Mouse (Mus musculus): ENCODE data around the gene Gm3839. TPM values are rescaled to one million over a fixed set of nuclear protein-coding genes. Genes with fewer than 3 reads are reported as not detected.
"Not testable (repeated sequence)": the region's sequence is repeated elsewhere in the genome, so short reads cannot be mapped to it uniquely, and the experiment has no call there.

Gene Gm3839
- polyA plus RNA-seq (2015; fragmentation: Nextera tagmentation; extraction: Ambion mirVana), result 1.5 and 2.1 TPM in 2 replicates

DNA sequence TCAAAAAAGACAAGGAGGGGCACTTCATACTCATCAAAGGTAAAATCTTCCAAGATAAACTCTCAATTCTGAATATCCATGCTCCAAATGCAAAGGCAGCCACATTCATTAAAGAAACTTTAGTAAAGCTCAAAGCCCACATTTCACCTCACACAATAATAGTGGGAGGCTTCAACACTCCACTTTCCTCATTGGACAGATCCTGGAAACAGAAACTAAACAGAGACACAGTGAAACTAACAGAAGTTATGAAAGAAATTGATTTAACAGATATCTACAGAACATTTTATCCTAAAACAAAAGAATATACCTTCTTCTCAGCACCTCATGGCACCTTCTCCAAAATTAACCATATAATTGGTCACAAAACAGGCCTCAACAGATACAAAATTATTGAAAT is at the start of gene Gm3839:
TSS of gene Gm3839 (minus strand) at position 101 of the 400 bp plus-strand sequence.
- not testable (repeated sequence) for H3K9ac ChIP-seq; H3K27ac ChIP-seq; H3K27me3 ChIP-seq (replicated peaks); ATAC-seq (ENCODE audit: insufficient read depth, low FRiP score, low read depth); H3K4me1 ChIP-seq; H3K4me2 ChIP-seq; H3K9me3 ChIP-seq; H3K4me3 ChIP-seq (replicated peaks); H3K36me3 ChIP-seq

GRCm38 (mm10) chr14:11405661-11406060 is 49.1 kb upstream of the Gm3839 start:
- Histone ChIP-seq H3K9ac (no peak overlapping the region), H3K36me3 (no peaks in the 10 kb centered on the region), H3K9me3 (no peaks in the 10 kb centered on the region), H3K4me3 (replicated peaks) (no peak overlapping the region), H3K4me1 (no peaks in the 10 kb centered on the region), H3K4me2 (no peak overlapping the region), H3K27me3 (replicated peaks) (no peaks in the 10 kb centered on the region), H3K27ac (no peak overlapping the region)
- WGBS, result 77% methylated on average over 9 of the region's 9 CpGs
- no peak for ATAC-seq (ENCODE audit: insufficient read depth, low FRiP score, low read depth)

GRCm38 (mm10) chr14:11377846-11378245 is 21.3 kb upstream of the Gm3839 start:
- no peak overlapping the region for H3K4me3 ChIP-seq (replicated peaks)
- H3K27ac ChIP-seq, result no peak overlapping the region
- H3K4me2 ChIP-seq, result no peak overlapping the region
- no peak for ATAC-seq (ENCODE audit: insufficient read depth, low FRiP score, low read depth)
- no peaks in the 10 kb centered on the region for H3K4me1 ChIP-seq
- H3K36me3 ChIP-seq, result no peaks in the 10 kb centered on the region
- H3K9ac ChIP-seq, result no peak overlapping the region
- no peaks in the 10 kb centered on the region for H3K9me3 ChIP-seq
- 87% methylated on average over 3 of the region's 3 CpGs for WGBS
- no peaks in the 10 kb centered on the region for H3K27me3 ChIP-seq (replicated peaks)

DNA sequence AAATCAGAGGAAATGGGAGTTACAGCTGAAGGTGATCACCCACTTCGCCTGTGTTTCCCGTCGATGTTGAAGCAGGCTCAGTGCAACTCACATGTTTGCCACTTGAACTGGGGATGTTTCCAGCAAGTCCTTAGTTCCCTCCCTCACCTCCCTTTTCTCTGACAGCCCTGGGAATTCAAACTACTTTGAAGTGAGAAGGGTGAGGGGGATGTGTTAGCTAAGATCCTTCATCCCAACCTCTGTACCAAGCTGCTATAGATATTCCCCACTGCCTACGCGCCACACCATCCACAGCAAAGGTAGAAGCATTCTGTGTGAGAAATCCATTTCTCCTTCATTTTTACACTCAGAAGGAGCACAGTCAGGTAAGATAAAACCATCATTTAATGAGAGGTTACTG is 18.7 kb upstream of the Gm3839 start:
- no peaks in the 10 kb centered on the region for H3K9me3 ChIP-seq
- H3K4me3 ChIP-seq (replicated peaks), result no peak overlapping the region
- no peaks in the 10 kb centered on the region for H3K4me1 ChIP-seq
- no peaks in the 10 kb centered on the region for H3K36me3 ChIP-seq
- H3K9ac ChIP-seq, result no peak overlapping the region
- H3K4me2 ChIP-seq, result no peak overlapping the region
- H3K27ac ChIP-seq, result no peak overlapping the region
- H3K27me3 ChIP-seq (replicated peaks), result no peaks in the 10 kb centered on the region
- 77% methylated on average over 5 of the region's 5 CpGs for WGBS
- no peak for ATAC-seq (ENCODE audit: insufficient read depth, low FRiP score, low read depth)

- no peaks in the 10 kb centered on the region for H3K9me3 ChIP-seq
- no peak for ATAC-seq (ENCODE audit: insufficient read depth, low FRiP score, low read depth)
- H3K4me3 ChIP-seq (replicated peaks), result no peak overlapping the region
- no peaks in the 10 kb centered on the region for H3K36me3 ChIP-seq
- no peaks in the 10 kb centered on the region for H3K4me1 ChIP-seq
- no peaks in the 10 kb centered on the region for H3K27me3 ChIP-seq (replicated peaks)
- H3K9ac ChIP-seq, result no peak overlapping the region
- H3K4me2 ChIP-seq, result no peak overlapping the region
- H3K27ac ChIP-seq, result no peak overlapping the region
- 82% methylated on average over 3 of the region's 3 CpGs for WGBS
Measured at GRCm38 (mm10) chr14:11346086-11346485, 10.4 kb downstream of the Gm3839 start.

- 46% methylated on average over 2 of the region's 2 CpGs for WGBS
- no peaks in the 10 kb centered on the region for H3K27me3 ChIP-seq (replicated peaks)
- no peaks in the 10 kb centered on the region for H3K4me1 ChIP-seq
- no peak overlapping the region for H3K4me3 ChIP-seq (replicated peaks)
- H3K36me3 ChIP-seq, result no peaks in the 10 kb centered on the region
- H3K27ac ChIP-seq, result no peak overlapping the region
- no peak overlapping the region for H3K4me2 ChIP-seq
- ATAC-seq (ENCODE audit: insufficient read depth, low FRiP score, low read depth), result no peak
- H3K9ac ChIP-seq, result no peak overlapping the region
- H3K9me3 ChIP-seq, result no peaks in the 10 kb centered on the region
Measured at GRCm38 (mm10) chr14:11329993-11330392, 26.5 kb downstream of the Gm3839 start.

DNA sequence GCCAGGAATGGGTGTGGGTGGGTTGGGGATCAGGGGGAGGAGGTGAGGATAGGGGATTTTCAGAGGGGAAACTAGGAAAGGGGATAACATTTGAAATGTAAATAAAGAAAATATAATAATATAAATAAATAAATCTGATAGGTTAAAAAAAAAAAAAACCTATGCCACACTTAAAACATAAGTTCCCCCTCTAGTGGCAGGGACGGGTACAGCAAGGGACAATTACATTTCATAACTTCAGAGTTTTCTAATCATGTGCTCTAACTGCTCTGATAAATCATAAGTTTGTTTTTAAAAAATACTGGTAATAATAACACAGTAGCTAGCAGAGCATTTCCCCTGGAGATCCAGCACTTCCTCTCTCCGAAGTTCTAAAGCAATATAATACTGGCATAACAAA is 49.4 kb downstream of the Gm3839 start:
- Histone ChIP-seq H3K4me1 (no peaks in the 10 kb centered on the region), H3K4me2 (no peak overlapping the region), H3K27ac (no peak overlapping the region), H3K4me3 (replicated peaks) (no peak overlapping the region), H3K9me3 (no peaks in the 10 kb centered on the region), H3K9ac (no peak overlapping the region), H3K36me3 (no peaks in the 10 kb centered on the region), H3K27me3 (replicated peaks) (no peaks in the 10 kb centered on the region)
- no peak for ATAC-seq (ENCODE audit: insufficient read depth, low FRiP score, low read depth)
- WGBS, result 35% methylated on average over 2 of the region's 2 CpGs

DNA sequence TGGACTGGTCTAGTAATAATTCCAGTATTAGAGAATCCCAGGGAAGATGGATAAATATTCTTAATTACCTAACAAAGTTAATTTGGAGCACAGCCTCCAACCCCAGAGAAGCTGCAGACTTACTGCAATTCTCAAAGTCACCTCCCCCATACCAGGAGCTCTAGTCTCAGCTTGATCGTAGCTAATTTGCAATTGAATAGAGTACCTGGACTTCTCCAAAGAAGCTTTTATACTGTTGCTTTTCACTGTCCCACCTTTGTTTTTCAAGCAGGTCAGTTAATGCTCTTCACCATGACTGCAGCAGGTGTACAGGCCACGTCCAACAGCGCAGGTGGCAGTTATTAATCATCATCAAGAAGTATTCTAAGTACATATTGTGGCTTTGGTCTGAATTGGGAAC is 68.6 kb downstream of the Gm3839 start:
- not testable (repeated sequence) for H3K27ac ChIP-seq; ATAC-seq (ENCODE audit: insufficient read depth, low FRiP score, low read depth); H3K9ac ChIP-seq; H3K9me3 ChIP-seq; H3K36me3 ChIP-seq; H3K4me1 ChIP-seq; H3K4me2 ChIP-seq; H3K4me3 ChIP-seq (replicated peaks); H3K27me3 ChIP-seq (replicated peaks)
- 86% methylated on average over 3 of the region's 3 CpGs for WGBS

- Histone ChIP-seq H3K9me3 (no peaks in the 10 kb centered on the region), H3K27me3 (replicated peaks) (no peaks in the 10 kb centered on the region), H3K36me3 (no peaks in the 10 kb centered on the region), H3K9ac (no peak overlapping the region), H3K4me2 (no peak overlapping the region), H3K27ac (no peak overlapping the region), H3K4me3 (replicated peaks) (no peak overlapping the region), H3K4me1 (no peaks in the 10 kb centered on the region)
- no peak for ATAC-seq (ENCODE audit: insufficient read depth, low FRiP score, low read depth)
- WGBS, result 84% methylated on average over 4 of the region's 4 CpGs
Measured at GRCm38 (mm10) chr14:11257161-11257705, 99.3 kb downstream of the Gm3839 start.

- Histone ChIP-seq H3K9me3 (no peaks in the 10 kb centered on the region), H3K4me1 (no peaks in the 10 kb centered on the region), H3K36me3 (no peaks in the 10 kb centered on the region), H3K27ac (no peak overlapping the region), H3K9ac (no peak overlapping the region), H3K4me2 (no peak overlapping the region), H3K4me3 (replicated peaks) (no peak overlapping the region), H3K27me3 (replicated peaks) (no peaks in the 10 kb centered on the region)
- ATAC-seq (ENCODE audit: insufficient read depth, low FRiP score, low read depth), result no peak
Measured at GRCm38 (mm10) chr14:11248053-11248452, 108.5 kb downstream of the Gm3839 start.

DNA sequence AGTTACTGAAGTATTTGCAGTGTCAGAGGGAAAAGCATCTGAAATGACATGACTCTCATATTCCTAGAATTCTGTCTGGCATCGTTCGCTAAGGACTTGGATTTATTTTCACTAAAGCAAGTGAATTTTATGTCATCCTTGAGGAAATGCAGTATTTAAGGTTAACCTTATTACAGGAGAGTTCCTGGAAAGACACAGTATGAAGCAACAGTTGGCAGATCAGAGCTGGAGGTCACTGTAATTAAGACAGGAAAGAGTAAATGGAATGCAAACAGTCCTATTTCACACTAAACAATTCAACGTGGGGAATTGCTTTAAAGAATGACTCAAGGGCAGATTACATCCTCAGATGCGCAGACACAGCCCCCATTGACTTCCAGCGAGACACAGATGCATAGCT is 112.0 kb downstream of the Gm3839 start:
- H3K9me3 ChIP-seq, result no peaks in the 10 kb centered on the region
- no peaks in the 10 kb centered on the region for H3K36me3 ChIP-seq
- H3K4me3 ChIP-seq (replicated peaks), result no peak overlapping the region
- ATAC-seq (ENCODE audit: insufficient read depth, low FRiP score, low read depth), result no peak
- H3K4me2 ChIP-seq, result no peak overlapping the region
- WGBS, result 40% methylated on average over 5 of the region's 5 CpGs
- no peaks in the 10 kb centered on the region for H3K27me3 ChIP-seq (replicated peaks)
- no peak overlapping the region for H3K9ac ChIP-seq
- no peaks in the 10 kb centered on the region for H3K4me1 ChIP-seq
- H3K27ac ChIP-seq, result no peak overlapping the region

GRCm38 (mm10) chr14:11232086-11232485 is 124.4 kb downstream of the Gm3839 start:
- Histone ChIP-seq H3K4me2 (no peak overlapping the region), H3K36me3 (no peaks in the 10 kb centered on the region), H3K4me3 (replicated peaks) (no peak overlapping the region), H3K27me3 (replicated peaks) (no peaks in the 10 kb centered on the region), H3K27ac (no peak overlapping the region), H3K9ac (no peak overlapping the region), H3K4me1 (no peaks in the 10 kb centered on the region), H3K9me3 (no peaks in the 10 kb centered on the region)
- no peak for ATAC-seq (ENCODE audit: insufficient read depth, low FRiP score, low read depth)
- WGBS, result 85% methylated on average over 7 of the region's 7 CpGs
